Comparison of ENCODE assay signal across 30 mouse cellular contexts in the genomic region with DNA sequence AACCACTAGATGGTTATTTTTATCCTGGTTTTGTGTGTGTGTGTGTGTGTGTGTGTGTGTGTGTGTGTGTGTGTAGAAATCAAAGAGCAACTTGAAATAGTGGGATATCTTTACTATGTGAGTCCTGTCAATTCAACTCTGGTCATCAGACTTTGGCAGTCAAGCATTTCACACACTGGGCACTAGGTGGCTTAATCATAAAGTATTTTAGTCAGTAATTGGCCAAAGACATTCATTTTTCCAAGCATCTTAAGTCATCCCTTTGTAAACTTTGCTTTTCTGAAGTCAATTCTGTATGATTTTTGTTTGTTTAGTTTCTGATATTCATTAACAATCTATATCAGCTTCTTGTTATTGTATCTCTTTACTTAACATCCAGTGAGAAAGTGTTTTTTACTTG. TPM values are rescaled to one million over a fixed set of nuclear protein-coding genes. Genes with fewer than 3 reads are reported as not detected.
DNase-seq lines count a peak whose midpoint lies in the region; ATAC-seq and TF ChIP-seq lines count a peak whose summit lies in the region.
"Had no signal": no experiment of that assay in that cellular context is flagged by ENCODE, and none has a peak within 500 bp of the region (broad histone marks: within the 10 kb centered on the region; RNA-seq: fewer than 3 reads in every experiment).

No protein-coding gene starts in this region.

- no peak overlapping the region for H3K9ac ChIP-seq in hindbrain, postnatal 0 days (replicated peaks; ENCODE audit: low read length)
- no peak overlapping the region for H3K9ac ChIP-seq in hindbrain, embryonic 11.5 days (ENCODE audit: low read depth, low read length)
- no peak overlapping the region for H3K9ac ChIP-seq in liver, adult 2 months (ENCODE audit: low read depth, low read length)
- H3K9ac ChIP-seq: forebrain, embryonic 13.5 days; kidney, embryonic 15.5 days; midbrain, embryonic 15.5 days; stomach, embryonic 15.5 days had no signal

- no peak for DNase-seq in hindbrain, postnatal 0 days (ENCODE audit: low spot score)
- DNase-seq in hindbrain, embryonic 11.5 days (ENCODE audit: low spot score): no peak
- no peak for DNase-seq in liver, adult 2 months (ENCODE audit: extremely low read depth, low read depth, low spot score)
- DNase-seq in liver: no peak
- DNase-seq in 416B (ENCODE audit: low read depth): peak; percentile 37
- peak; percentile 29 for DNase-seq in adipocyte (ENCODE audit: low spot score)
- DNase-seq in cerebellum, adult 18-20 months: no peak
- no peak for DNase-seq in ovary, adult 18-20 months (ENCODE audit: low spot score)
- DNase-seq: adrenal gland, postnatal 36 days; B cell, adult 2 months; cerebellum, adult 11 months; cerebellum, postnatal 25 days; embryo, embryonic 11 days; heart, postnatal 10 days; kidney, postnatal 4 days; lung, adult 2 months; right cerebral cortex, adult 18-20 months; right cerebral cortex, postnatal 4 days; thymus, adult 18-20 months; thymus, postnatal 36 days had no signal

- H3K79me2 ChIP-seq in liver, adult 2 months (ENCODE audit: control insufficient read depth, insufficient read depth, low read length): no peaks in the 10 kb centered on the region

- ATAC-seq in hindbrain, postnatal 0 days: no peak
- ATAC-seq in hindbrain, embryonic 11.5 days (ENCODE audit: low FRiP score): no peak
- ATAC-seq: forebrain, embryonic 13.5 days; inflammation-experienced regulatory T-cells, adult 6 months; midbrain, embryonic 15.5 days had no signal

- H3K27ac ChIP-seq in hindbrain, postnatal 0 days: no peak overlapping the region
- no peak overlapping the region for H3K27ac ChIP-seq in hindbrain, embryonic 11.5 days (ENCODE audit: low read depth, low read length)
- no peak overlapping the region for H3K27ac ChIP-seq in liver, adult 2 months (replicated peaks; ENCODE audit: insufficient read depth, low read depth, low read length)
- H3K27ac ChIP-seq: forebrain, embryonic 13.5 days; hindbrain, embryonic 10.5 days; kidney, embryonic 15.5 days; limb, embryonic 10.5 days; macrophage; midbrain, embryonic 15.5 days; stomach, embryonic 15.5 days had no signal

- peak; percentile 37 for TF ChIP-seq CTCF in hindbrain, postnatal 0 days (IDR thresholded peaks at IDR 0.05; ENCODE audit: low read depth)
- 0 out of 2 replicates have a peak, but pooled peaks have one; percentile 6 for TF ChIP-seq CTCF in liver, adult 2 months (IDR thresholded peaks at IDR 0.05; ENCODE audit: low read depth, low read length)

- no peak overlapping the region for H3K4me2 ChIP-seq in hindbrain, postnatal 0 days (ENCODE audit: low read depth, low read length)
- H3K4me2 ChIP-seq in hindbrain, embryonic 11.5 days (replicated peaks; ENCODE audit: low read depth, low read length): no peak overlapping the region
- H3K4me2 ChIP-seq: forebrain, embryonic 13.5 days; heart, embryonic 11.5 days; kidney, embryonic 15.5 days; liver, embryonic 11.5 days; midbrain, embryonic 15.5 days; stomach, embryonic 15.5 days had no signal

- H3K27me3 ChIP-seq in hindbrain, postnatal 0 days (ENCODE audit: insufficient read depth, low read length): no peaks in the 10 kb centered on the region
- H3K27me3 ChIP-seq in hindbrain, embryonic 11.5 days (ENCODE audit: control insufficient read depth, insufficient read depth, low read length): no peaks in the 10 kb centered on the region
- no peaks in the 10 kb centered on the region for H3K27me3 ChIP-seq in liver, adult 2 months (ENCODE audit: control insufficient read depth, insufficient read depth, low read length)
- H3K27me3 ChIP-seq: forebrain, embryonic 13.5 days; kidney, embryonic 15.5 days; midbrain, embryonic 15.5 days; stomach, embryonic 15.5 days had no signal

- TF ChIP-seq POLR2A in liver, adult 2 months (IDR thresholded peaks at IDR 0.05; ENCODE audit: extremely low read depth, insufficient read depth, low read length): no peak

- H3K36me3 ChIP-seq in hindbrain, postnatal 0 days (ENCODE audit: insufficient read depth, low read length): peaks cover 30% of the 10 kb centered on the region
- peaks cover 3% of the 10 kb centered on the region for H3K36me3 ChIP-seq in hindbrain, embryonic 11.5 days (ENCODE audit: control insufficient read depth, insufficient read depth, low read length)
- peaks cover 41% of the 10 kb centered on the region for H3K36me3 ChIP-seq in liver, adult 2 months (ENCODE audit: control insufficient read depth, insufficient read depth, low read length)

- H3K9me3 ChIP-seq in hindbrain, postnatal 0 days (ENCODE audit: low read length): no peaks in the 10 kb centered on the region
- H3K9me3 ChIP-seq in hindbrain, embryonic 11.5 days (ENCODE audit: control insufficient read depth, low read length): no peaks in the 10 kb centered on the region
- H3K9me3 ChIP-seq: forebrain, embryonic 13.5 days; hindbrain, embryonic 10.5 days; kidney, embryonic 15.5 days; limb, embryonic 10.5 days; midbrain, embryonic 15.5 days; stomach, embryonic 15.5 days had no signal

- no peak overlapping the region for H3K4me3 ChIP-seq in hindbrain, postnatal 0 days (ENCODE audit: low read length)
- H3K4me3 ChIP-seq in hindbrain, embryonic 11.5 days (ENCODE audit: low read depth, low read length): no peak overlapping the region
- no peak overlapping the region for H3K4me3 ChIP-seq in liver, adult 2 months (ENCODE audit: insufficient read depth, low read depth, low read length)
- H3K4me3 ChIP-seq: forebrain, embryonic 13.5 days; hindbrain, embryonic 10.5 days; kidney, embryonic 15.5 days; limb, embryonic 10.5 days; midbrain, embryonic 15.5 days; stomach, embryonic 15.5 days had no signal

- no peaks in the 10 kb centered on the region for H3K4me1 ChIP-seq in hindbrain, postnatal 0 days (ENCODE audit: insufficient read depth, low read length)
- H3K4me1 ChIP-seq in hindbrain, embryonic 11.5 days (replicated peaks; ENCODE audit: control insufficient read depth, insufficient read depth, low read length): no peaks in the 10 kb centered on the region
- no peaks in the 10 kb centered on the region for H3K4me1 ChIP-seq in liver, adult 2 months (ENCODE audit: control insufficient read depth, insufficient read depth, low read length)
- H3K4me1 ChIP-seq: forebrain, embryonic 13.5 days; hindbrain, embryonic 10.5 days; kidney, embryonic 15.5 days; limb, embryonic 10.5 days; midbrain, embryonic 15.5 days; stomach, embryonic 15.5 days had no signal

RNA-seq across cellular contexts. Expression of a gene that starts 27.0 kb away (rescaled TPM):
- 302 and 328 TPM in 2 replicates for total RNA-seq in hindbrain, postnatal 0 days (2014; rRNA removed)
- polyA plus RNA-seq in hindbrain, postnatal 0 days (2015; fragmentation: Nextera tagmentation; extraction: Ambion mirVana): 138 and 161 TPM in 2 replicates
- polyA plus RNA-seq in hindbrain, embryonic 11.5 days (2014; fragmentation: Nextera tagmentation; extraction: Ambion mirVana): 140 and 142 TPM in 2 replicates
- 363 and 370 TPM in 2 replicates for total RNA-seq in liver, adult 2 months (2014; rRNA removed)
- polyA plus RNA-seq in liver, adult 2 months (2012; rRNA removed): 153 and 184 TPM in 2 replicates

RNA-seq across cellular contexts. Expression of a gene that starts 39.0 kb away (rescaled TPM):
- total RNA-seq in hindbrain, postnatal 0 days (2014; rRNA removed): 124 and 128 TPM in 2 replicates
- 402 and 417 TPM in 2 replicates for polyA plus RNA-seq in hindbrain, postnatal 0 days (2015; fragmentation: Nextera tagmentation; extraction: Ambion mirVana)
- 393 and 395 TPM in 2 replicates for polyA plus RNA-seq in hindbrain, embryonic 11.5 days (2014; fragmentation: Nextera tagmentation; extraction: Ambion mirVana)
- 46.7 and 64.4 TPM in 2 replicates for total RNA-seq in liver, adult 2 months (2014; rRNA removed)
- 36.2 and 37.6 TPM in 2 replicates for polyA plus RNA-seq in liver, adult 2 months (2012; rRNA removed)

RNA-seq across cellular contexts. Expression of a gene that starts 39.2 kb away (rescaled TPM):
- total RNA-seq in hindbrain, postnatal 0 days (2014; rRNA removed): 44.8 and 49.7 TPM in 2 replicates
- 309 and 356 TPM in 2 replicates for polyA plus RNA-seq in hindbrain, postnatal 0 days (2015; fragmentation: Nextera tagmentation; extraction: Ambion mirVana)
- 198 and 206 TPM in 2 replicates for polyA plus RNA-seq in hindbrain, embryonic 11.5 days (2014; fragmentation: Nextera tagmentation; extraction: Ambion mirVana)
- 20.7 and 36.2 TPM in 2 replicates for total RNA-seq in liver, adult 2 months (2014; rRNA removed)
- polyA plus RNA-seq in liver, adult 2 months (2012; rRNA removed): 73.7 and 83.2 TPM in 2 replicates

RNA-seq across cellular contexts. Expression of a gene that starts 43.5 kb away (rescaled TPM):
- 15.6 and 19.1 TPM in 2 replicates for total RNA-seq in hindbrain, postnatal 0 days (2014; rRNA removed)
- 13.8 and 14.7 TPM in 2 replicates for polyA plus RNA-seq in hindbrain, postnatal 0 days (2015; fragmentation: Nextera tagmentation; extraction: Ambion mirVana)
- polyA plus RNA-seq in hindbrain, embryonic 11.5 days (2014; fragmentation: Nextera tagmentation; extraction: Ambion mirVana): 30.1 and 37.6 TPM in 2 replicates
- 14.1 and 14.2 TPM in 2 replicates for total RNA-seq in liver, adult 2 months (2014; rRNA removed)
- polyA plus RNA-seq in liver, adult 2 months (2012; rRNA removed): 2.3 and 3.0 TPM in 2 replicates

RNA-seq across cellular contexts. Expression of a gene that starts 43.5 kb away (rescaled TPM):
- 24.4 and 25.3 TPM in 2 replicates for total RNA-seq in hindbrain, postnatal 0 days (2014; rRNA removed)
- polyA plus RNA-seq in hindbrain, postnatal 0 days (2015; fragmentation: Nextera tagmentation; extraction: Ambion mirVana): 21.1 and 22.5 TPM in 2 replicates
- polyA plus RNA-seq in hindbrain, embryonic 11.5 days (2014; fragmentation: Nextera tagmentation; extraction: Ambion mirVana): 48.3 and 50.7 TPM in 2 replicates
- total RNA-seq in liver, adult 2 months (2014; rRNA removed): 8.1 and 8.8 TPM in 2 replicates
- 2.4 TPM in 2 replicates for polyA plus RNA-seq in liver, adult 2 months (2012; rRNA removed)

Comparison
In these comparisons a context has a peak if more than half of its experiments do, and no peak if none do; other contexts are left out.
1. DNase-seq: peak in 416B (single experiment) and adipocyte (single experiment); none in hindbrain, postnatal 0 days (single experiment), hindbrain, embryonic 11.5 days (single experiment), liver, adult 2 months (single experiment), liver (single experiment), cerebellum, adult 18-20 months (0 of 2) and ovary, adult 18-20 months (single experiment).
2. RNA of a gene that starts 39.0 kb away (polyA plus RNA-seq): 402 to 417 TPM in hindbrain, postnatal 0 days and 393 to 395 TPM in hindbrain, embryonic 11.5 days; 36.2 to 37.6 TPM in liver, adult 2 months; every median in the first group is over 10 times any median in the second.